Mouse (Mus musculus): ENCODE measurements around the gene Kcna6. TPM values are rescaled to one million over a fixed set of nuclear protein-coding genes. Genes with fewer than 3 reads are reported as not detected.

Kcna6 gene
- polyA plus RNA-seq, 1 experiment from 2014 or later = 1.5 TPM

- Histone ChIP-seq H3K27me3 (ENCODE audit: insufficient read depth, low read length) (no peaks in the 10 kb centered on the region), H3K4me3 (ENCODE audit: low read depth, low read length) (no peak overlapping the region), H3K9me3 (ENCODE audit: low read depth, low read length) (no peaks in the 10 kb centered on the region), H3K9ac (no peak overlapping the region), H3K4me2 (no peak overlapping the region), H3K36me3 (ENCODE audit: insufficient read depth) (no peaks in the 10 kb centered on the region), H3K27ac (ENCODE audit: low read depth) (no peak overlapping the region), H3K4me1 (ENCODE audit: insufficient read depth) (no peaks in the 10 kb centered on the region)
- TF ChIP-seq CTCF (IDR thresholded peaks at IDR 0.05; ENCODE audit: low read depth) = no peak
- no peak for ATAC-seq (ENCODE audit: insufficient read depth)
- no peak for DNase-seq
- 59% methylated on average over 3 of the region's 3 CpGs for WGBS
Measured at GRCm38 (mm10) chr6:126664569-126664968, 75.9 kb downstream of the Kcna6 start.

Other genes starting within 250 kb of the Kcna6 start
- 2.7 and 2.8 TPM in 2 replicates for gene Kcna5, start 205.3 kb downstream of the Kcna6 start, polyA plus RNA-seq (2014; fragmentation: Nextera tagmentation; extraction: Ambion mirVana)
- gene Kcna1, start 94.3 kb downstream of the Kcna6 start, polyA plus RNA-seq (2014; fragmentation: Nextera tagmentation; extraction: Ambion mirVana) = 0.19 and 0.37 TPM in 2 replicates
- gene Ndufa9, start 108.5 kb upstream of the Kcna6 start, polyA plus RNA-seq (2014; fragmentation: Nextera tagmentation; extraction: Ambion mirVana) = 182 and 196 TPM in 2 replicates
- 0.07 TPM in 1 of 2 replicates, not detected in the other for gene Akap3, start 112.4 kb upstream of the Kcna6 start, polyA plus RNA-seq (2014; fragmentation: Nextera tagmentation; extraction: Ambion mirVana)
- 0.13 TPM in 1 of 2 replicates, not detected in the other for gene Dyrk4, start 181.2 kb upstream of the Kcna6 start, polyA plus RNA-seq (2014; fragmentation: Nextera tagmentation; extraction: Ambion mirVana)
- 79.8 and 85.6 TPM in 2 replicates for gene Rad51ap1, start 198.9 kb upstream of the Kcna6 start, polyA plus RNA-seq (2014; fragmentation: Nextera tagmentation; extraction: Ambion mirVana)
- 15.6 and 16.7 TPM in 2 replicates for gene D6Wsu163e, start 199.3 kb upstream of the Kcna6 start, polyA plus RNA-seq (2014; fragmentation: Nextera tagmentation; extraction: Ambion mirVana)